17 mouse cellular contexts compared by ENCODE assay signal in the genomic region with DNA sequence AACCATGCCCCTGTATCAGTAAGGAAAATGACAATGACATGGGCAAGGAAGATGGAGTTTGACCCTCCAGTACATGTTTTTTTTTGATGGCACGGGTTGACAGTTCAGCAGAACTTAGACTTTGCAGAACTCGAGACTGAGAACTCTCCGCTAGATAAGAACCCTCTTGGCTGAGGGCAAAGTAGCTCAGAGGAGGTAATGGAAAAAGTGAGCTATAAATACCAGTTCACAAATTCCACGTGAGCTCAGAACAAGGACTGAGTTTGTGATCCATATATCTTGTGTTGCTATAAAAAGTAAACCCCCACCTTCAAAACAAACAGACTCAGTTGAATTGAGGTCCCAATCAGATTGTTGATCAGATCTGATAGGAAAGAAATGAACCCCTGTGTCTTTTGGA.
DNase-seq lines count a peak whose midpoint lies in the region; ATAC-seq and TF ChIP-seq lines count a peak whose summit lies in the region.
"Had no signal": no experiment of that assay in that cellular context is flagged by ENCODE, and none has a peak within 500 bp of the region (broad histone marks: within the 10 kb centered on the region; RNA-seq: fewer than 3 reads in every experiment).

No protein-coding gene starts in this region.

- no peak overlapping the region for H3K4me3 ChIP-seq in CH12.LX (replicated peaks in 1 of 3; ENCODE audit: low read depth in 2 of 3, low read length in 2 of 3, poor library complexity in 1 of 3)
- no peak overlapping the region for H3K4me3 ChIP-seq in heart, embryonic 12.5 days
- no peak overlapping the region for H3K4me3 ChIP-seq in heart, embryonic 16.5 days (ENCODE audit: low read length)
- no peak overlapping the region for H3K4me3 ChIP-seq in forebrain, embryonic 12.5 days (replicated peaks)
- H3K4me3 ChIP-seq: embryonic facial prominence, embryonic 10.5 days; hindbrain, embryonic 13.5 days had no signal

- H3K9me3 ChIP-seq in CH12.LX (replicated peaks; ENCODE audit: low read length), result no peaks in the 10 kb centered on the region
- no peaks in the 10 kb centered on the region for H3K9me3 ChIP-seq in heart, embryonic 12.5 days (replicated peaks)
- H3K9me3 ChIP-seq in heart, embryonic 16.5 days (replicated peaks; ENCODE audit: control insufficient read depth, low read length), result no peaks in the 10 kb centered on the region
- no peaks in the 10 kb centered on the region for H3K9me3 ChIP-seq in forebrain, embryonic 12.5 days
- H3K9me3 ChIP-seq: embryonic facial prominence, embryonic 10.5 days; hindbrain, embryonic 13.5 days had no signal

- no peak overlapping the region for H3K9ac ChIP-seq in CH12.LX (ENCODE audit: insufficient read depth, low read depth)
- no peak overlapping the region for H3K9ac ChIP-seq in heart, embryonic 12.5 days
- no peak overlapping the region for H3K9ac ChIP-seq in heart, embryonic 16.5 days (ENCODE audit: low read length)
- H3K9ac ChIP-seq in forebrain, embryonic 12.5 days, result no peak overlapping the region
- H3K9ac ChIP-seq: hindbrain, embryonic 13.5 days had no signal

- no peak for ATAC-seq in heart, embryonic 12.5 days (ENCODE audit: insufficient number of reproducible peaks, low FRiP score)
- ATAC-seq in heart, embryonic 16.5 days (replicated peaks; ENCODE audit: extremely low read depth, insufficient read depth, low FRiP score), result no peak
- ATAC-seq in forebrain, embryonic 12.5 days (ENCODE audit: low FRiP score), result no peak
- ATAC-seq: forebrain, embryonic 14.5 days; hindbrain, postnatal 0 days had no signal

- intact Hi-C loops in heart, postnatal 14 days (cut with DNase I), result loop anchor here (5.0 to 10.0 kb wide), 2 partner anchors 56 to 532 kb away; no protein-coding TSS in a partner anchor

- in situ Hi-C loops in CH12.LX (cut with MboI; ENCODE audit: low pct_ligation_motif_present, low pct_unique_long_range_greater_than_20kb, low sequenced_read_pairs), result no loop called here

- no peak for TF ChIP-seq POLR2A in CH12.LX (IDR thresholded peaks at IDR 0.05; ENCODE audit: low read depth, low read length)

- no peak for TF ChIP-seq RAD21 in CH12.LX (IDR thresholded peaks at IDR 0.05; ENCODE audit: low read depth, low read length)

- H3K27me3 ChIP-seq in CH12.LX (replicated peaks), result peaks cover 2% of the 10 kb centered on the region
- H3K27me3 ChIP-seq in heart, embryonic 12.5 days (replicated peaks), result no peaks in the 10 kb centered on the region
- no peaks in the 10 kb centered on the region for H3K27me3 ChIP-seq in heart, embryonic 16.5 days (ENCODE audit: control insufficient read depth, insufficient read depth, low read length)
- peaks cover 7% of the 10 kb centered on the region; the same call in 1 of the 2 replicates for H3K27me3 ChIP-seq in forebrain, embryonic 12.5 days
- H3K27me3 ChIP-seq: hindbrain, embryonic 13.5 days had no signal

- TF ChIP-seq EP300 in CH12.LX (IDR thresholded peaks at IDR 0.05; ENCODE audit: low read length), result no peak

- H3K4me2 ChIP-seq in CH12.LX (ENCODE audit: insufficient read depth, low read depth, poor library complexity, severe bottlenecking), result no peak overlapping the region
- no peak overlapping the region for H3K4me2 ChIP-seq in heart, embryonic 12.5 days
- no peak overlapping the region for H3K4me2 ChIP-seq in heart, embryonic 16.5 days (ENCODE audit: low read depth, low read length)
- H3K4me2 ChIP-seq in forebrain, embryonic 12.5 days, result no peak overlapping the region
- H3K4me2 ChIP-seq: hindbrain, embryonic 13.5 days had no signal

- no peak overlapping the region for H3K27ac ChIP-seq in CH12.LX (ENCODE audit: insufficient read depth, low read depth)
- H3K27ac ChIP-seq in heart, embryonic 12.5 days (ENCODE audit: poor library complexity, severe bottlenecking), result peak overlapping the region; percentile 78
- peak overlapping the region; percentile 78 for H3K27ac ChIP-seq in heart, embryonic 16.5 days (ENCODE audit: low read length)
- no peak overlapping the region for H3K27ac ChIP-seq in forebrain, embryonic 12.5 days
- H3K27ac ChIP-seq: embryonic facial prominence, embryonic 10.5 days; hindbrain, embryonic 13.5 days; hindbrain, postnatal 0 days had no signal

- dilution Hi-C loops in CH12.LX (cut with MboI; ENCODE audit: extremely low pct_ligation_motif_present, extremely low pct_unique_long_range_greater_than_20kb, low sequenced_read_pairs), result no loop called here

- 17% methylated on average over 4 of the region's 4 CpGs for WGBS in heart, embryonic 12.5 days
- 20% methylated on average over 4 of the region's 4 CpGs for WGBS in heart, embryonic 16.5 days
- 94% methylated on average over 4 of the region's 4 CpGs for WGBS in forebrain, embryonic 12.5 days

- no peaks in the 10 kb centered on the region for H3K36me3 ChIP-seq in CH12.LX (replicated peaks in 1 of 2; ENCODE audit: control insufficient read depth in 1 of 2, insufficient read depth in 1 of 2, low read length in 1 of 2)
- H3K36me3 ChIP-seq in heart, embryonic 12.5 days, result no peaks in the 10 kb centered on the region
- H3K36me3 ChIP-seq in heart, embryonic 16.5 days (ENCODE audit: control insufficient read depth, insufficient read depth), result no peaks in the 10 kb centered on the region
- no peaks in the 10 kb centered on the region for H3K36me3 ChIP-seq in forebrain, embryonic 12.5 days (replicated peaks)
- H3K36me3 ChIP-seq: embryonic facial prominence, embryonic 10.5 days; hindbrain, embryonic 13.5 days had no signal

- H3K79me2 ChIP-seq in CH12.LX (replicated peaks; ENCODE audit: control insufficient read depth, extremely low read depth, insufficient read depth, poor library complexity, severe bottlenecking), result no peaks in the 10 kb centered on the region

- DNase-seq in heart, adult 18-20 months, result peak; percentile 39 to 60
- no peak for DNase-seq in heart, postnatal 14 days
- peak; percentile 1 for DNase-seq in CH12.LX (ENCODE audit: extremely low read depth)
- DNase-seq in lung, adult 18-20 months, result no peak
- DNase-seq: adrenal gland, adult 2 months; adrenal gland, postnatal 25 days; cerebellum, adult 18-20 months; cerebellum, adult 9-11 months; cerebellum, postnatal 36 days; kidney, adult 11 months had no signal

- peaks cover 0 to 9% of the 10 kb centered on the region in 2 experiments; a peak in 3 of 4 replicates for H3K4me1 ChIP-seq in CH12.LX (ENCODE audit: control insufficient read depth in 1 of 2, insufficient read depth in 2 of 2)
- peaks cover 60% of the 10 kb centered on the region for H3K4me1 ChIP-seq in heart, embryonic 12.5 days (replicated peaks)
- peaks cover 41% of the 10 kb centered on the region for H3K4me1 ChIP-seq in heart, embryonic 16.5 days (ENCODE audit: control insufficient read depth, insufficient read depth, low read length)
- peaks cover 9% of the 10 kb centered on the region; the same call in 1 of the 2 replicates for H3K4me1 ChIP-seq in forebrain, embryonic 12.5 days

- no peak for TF ChIP-seq CTCF in CH12.LX (conservative IDR thresholded peaks at IDR 0.05 in 1 of 2, IDR thresholded peaks at IDR 0.05 in 1 of 2; ENCODE audit: low read depth in 2 of 2, low read length in 2 of 2)

TF ChIP-seq in CH12.LX, 34 proteins besides CTCF, POLR2A, EP300 and RAD21:
- TF ChIP-seq POLR2AphosphoS2 (IDR thresholded peaks at IDR 0.05; ENCODE audit: low read depth, low read length), result no peak
- TF ChIP-seq JUN (IDR thresholded peaks at IDR 0.05; ENCODE audit: insufficient read depth, low read depth, low read length), result no peak
- no peak for TF ChIP-seq SMC3 (IDR thresholded peaks at IDR 0.05; ENCODE audit: low read depth, low read length)
- no peak for TF ChIP-seq IRF4 (IDR thresholded peaks at IDR 0.05; ENCODE audit: low read depth, low read length)
- TF ChIP-seq BHLHE40 (IDR thresholded peaks at IDR 0.05; ENCODE audit: low read depth, low read length), result no peak
- no peak for TF ChIP-seq MAZ (IDR thresholded peaks at IDR 0.05; ENCODE audit: low read depth, low read length)
- TF ChIP-seq JUND (conservative IDR thresholded peaks at IDR 0.05; ENCODE audit: low read depth, low read length), result no peak
- TF ChIP-seq TCF12 (IDR thresholded peaks at IDR 0.05; ENCODE audit: low read depth, low read length), result no peak
- no peak for TF ChIP-seq ZMIZ1 (IDR thresholded peaks at IDR 0.05; ENCODE audit: low read depth, low read length)
- TF ChIP-seq KAT2A (IDR thresholded peaks at IDR 0.05; ENCODE audit: insufficient replicate concordance, low read length), result no peak

Comparison
In these comparisons a context has a peak if more than half of its experiments do, and no peak if none do; other contexts are left out.
1. DNase-seq: peak in heart, adult 18-20 months (2 of 2) and CH12.LX (single experiment); none in heart, postnatal 14 days (0 of 2) and lung, adult 18-20 months (0 of 2).
2. H3K27ac ChIP-seq: peak in heart, embryonic 12.5 days (single experiment) and heart, embryonic 16.5 days (single experiment); none in CH12.LX (single experiment) and forebrain, embryonic 12.5 days (single experiment).